Mouse (Mus musculus) forebrain, embryonic 13.5 days (tissue): ENCODE results near the gene Olfr1415. TPM values are rescaled to one million over a fixed set of nuclear protein-coding genes. Genes with fewer than 3 reads are reported as not detected.
"Not testable (repeated sequence)": the region's sequence is repeated elsewhere in the genome, so short reads cannot be mapped to it uniquely, and the experiment has no call there.

ENCODE experiments used
- ATAC-seq: fragments of 200-750 bp; cut with Nextera tagmentation; 2 replicates; pipeline ENCODE4 v1.8.0; 2017
- H3K27ac ChIP-seq: fragments of 300-500 bp; sonication (generic); 2 replicates; pipeline ENCODE4 v1.5.1; 2015; ENCODE audit warnings: inconsistent platforms, mild to moderate bottlenecking, moderate library complexity
- H3K27me3 ChIP-seq: fragments of 300-500 bp; sonication (generic); 2 replicates; pipeline ENCODE4 v1.6.1; 2015; ENCODE audit warnings: mild to moderate bottlenecking, inconsistent platforms
- H3K36me3 ChIP-seq: fragments of 300-500 bp; sonication (generic); 2 replicates; pipeline ENCODE4 v1.6.1; 2015; ENCODE audit warnings: mild to moderate bottlenecking, inconsistent platforms; ENCODE audit not compliant: poor library complexity, severe bottlenecking
- H3K4me1 ChIP-seq: fragments of 300-500 bp; sonication (generic); 2 replicates; pipeline ENCODE4 v1.6.1; 2015; ENCODE audit warnings: inconsistent platforms
- H3K4me2 ChIP-seq: fragments of 300-500 bp; sonication (generic); 2 replicates; pipeline ENCODE4 v1.6.1; 2015; ENCODE audit warnings: inconsistent platforms, mild to moderate bottlenecking, moderate library complexity
- H3K4me3 ChIP-seq: fragments of 300-500 bp; sonication (generic); 2 replicates; pipeline ENCODE4 v1.5.1; 2015; ENCODE audit warnings: mild to moderate bottlenecking, inconsistent platforms
- H3K9ac ChIP-seq: fragments of 300-500 bp; sonication (generic); 2 replicates; pipeline ENCODE4 v1.6.1; 2015; ENCODE audit warnings: mild to moderate bottlenecking, inconsistent platforms
- H3K9me3 ChIP-seq: fragments of 300-500 bp; sonication (generic); replicated peaks from 2 replicates; pipeline ENCODE4 v1.6.1; 2016; ENCODE audit warnings: inconsistent platforms
- WGBS: fragments of 180-500 bp; shearing (Covaris S2); methylation state at CpG from one replicate; pipeline ENCODE4 v1.1.7; 2015; 5-methylcytosine and 5-hydroxymethylcytosine counted together
- polyA plus RNA-seq: library from polyadenylated mRNA; unstranded; fragments of >200 nt; fragmentation: Nextera tagmentation; extraction: Ambion mirVana; gene quantifications from 2 replicates; pipeline ENCODE4 v1.2.1, GENCODE M21; 2015

The Olfr1415 gene
- polyA plus RNA-seq: not detected in 2 replicates

- Histone ChIP-seq H3K4me2 (no peak within 1 kb of the TSS), H3K9me3 (no peaks in the 10 kb centered on the region), H3K4me3 (no peak within 1 kb of the TSS), H3K4me1 (no peaks in the 10 kb centered on the region), H3K27ac (no peak within 1 kb of the TSS), H3K36me3 (no peaks in the 10 kb centered on the region), H3K9ac (no peak within 1 kb of the TSS), H3K27me3 (no peaks in the 10 kb centered on the region)
- WGBS: 82% methylated on average over 2 of the region's 2 CpGs
- ATAC-seq: no peak
These were observed at the start of gene Olfr1415 for GRCm38 (mm10) chr1:92496001-92496400. Olfr1415 (minus strand) TSS chr1:92496101.

GRCm38 (mm10) chr1:92539071-92539470, 43.2 kb upstream of the Olfr1415 start:
- Histone ChIP-seq H3K4me2 (no peak overlapping the region), H3K36me3 (no peaks in the 10 kb centered on the region), H3K4me1 (no peaks in the 10 kb centered on the region), H3K9ac (no peak overlapping the region), H3K27ac (no peak overlapping the region), H3K27me3 (0 out of 2 replicates have a peak, but pooled peaks cover 2% of the 10 kb centered on the region), H3K9me3 (0 out of 2 replicates have a peak, but pooled peaks cover 2% of the 10 kb centered on the region), H3K4me3 (no peak overlapping the region)
- 42% methylated on average over 2 of the region's 2 CpGs for WGBS
- ATAC-seq: no peak

GRCm38 (mm10) chr1:92536972-92537371, 41.1 kb upstream of the Olfr1415 start:
- Histone ChIP-seq H3K9me3 (0 out of 2 replicates have a peak, but pooled peaks cover 2% of the 10 kb centered on the region), H3K9ac (no peak overlapping the region), H3K27me3 (0 out of 2 replicates have a peak, but pooled peaks cover 2% of the 10 kb centered on the region), H3K36me3 (no peaks in the 10 kb centered on the region), H3K27ac (no peak overlapping the region), H3K4me1 (no peaks in the 10 kb centered on the region), H3K4me2 (no peak overlapping the region), H3K4me3 (no peak overlapping the region)
- 36% methylated on average over 5 of the region's 5 CpGs for WGBS
- no peak for ATAC-seq

- Histone ChIP-seq H3K9ac (no peak overlapping the region), H3K9me3 (no peaks in the 10 kb centered on the region), H3K4me1 (no peaks in the 10 kb centered on the region), H3K27me3 (no peaks in the 10 kb centered on the region; the same call in 1 of the 2 replicates), H3K4me2 (no peak overlapping the region), H3K27ac (no peak overlapping the region), H3K4me3 (no peak overlapping the region), H3K36me3 (no peaks in the 10 kb centered on the region)
- 80% methylated on average over 3 of the region's 3 CpGs for WGBS
- no peak for ATAC-seq
These were observed 27.9 kb upstream of the Olfr1415 start for GRCm38 (mm10) chr1:92523764-92524163.

- ATAC-seq: peak; percentile 58
- 16% methylated on average over 10 of the region's 10 CpGs for WGBS
- Histone ChIP-seq H3K36me3 (no peaks in the 10 kb centered on the region), H3K27ac (no peak overlapping the region), H3K4me1 (no peaks in the 10 kb centered on the region), H3K9ac (no peak overlapping the region), H3K4me3 (no peak overlapping the region), H3K4me2 (no peak overlapping the region), H3K27me3 (no peaks in the 10 kb centered on the region; the same call in 1 of the 2 replicates), H3K9me3 (no peaks in the 10 kb centered on the region)
These were observed 25.5 kb upstream of the Olfr1415 start for GRCm38 (mm10) chr1:92521376-92521775.

GRCm38 (mm10) chr1:92519046-92519445, 23.1 kb upstream of the Olfr1415 start:
- no peaks in the 10 kb centered on the region for H3K4me1 ChIP-seq
- ATAC-seq: no peak
- H3K27ac ChIP-seq: no peak overlapping the region
- H3K4me2 ChIP-seq: no peak overlapping the region
- no peak overlapping the region for H3K9ac ChIP-seq
- no peaks in the 10 kb centered on the region for H3K9me3 ChIP-seq
- peaks cover under 1% of the 10 kb centered on the region; the same call in 1 of the 2 replicates for H3K27me3 ChIP-seq
- H3K4me3 ChIP-seq: no peak overlapping the region
- H3K36me3 ChIP-seq: no peaks in the 10 kb centered on the region
- 90% methylated on average over 6 of the region's 6 CpGs for WGBS

- H3K4me3 ChIP-seq: no peak within 1 kb of the TSS
- H3K9me3 ChIP-seq: no peaks in the 10 kb centered on the region
- 86% methylated on average over 3 of the region's 3 CpGs for WGBS
- H3K27ac ChIP-seq: no peak within 1 kb of the TSS
- no peak within 1 kb of the TSS for H3K9ac ChIP-seq
- no peak within 1 kb of the TSS for H3K4me2 ChIP-seq
- H3K4me1 ChIP-seq: no peaks in the 10 kb centered on the region
- H3K27me3 ChIP-seq: peaks cover 3% of the 10 kb centered on the region; the same call in 1 of the 2 replicates
- ATAC-seq: no peak
- H3K36me3 ChIP-seq: no peaks in the 10 kb centered on the region
These were observed 22.7 kb upstream of the Olfr1415 start, which contains the start of gene Olfr1414 for GRCm38 (mm10) chr1:92518561-92518960. Olfr1414 (minus strand) TSS chr1:92518661.

- no peaks in the 10 kb centered on the region for H3K36me3 ChIP-seq
- no peak for ATAC-seq
- 85% methylated on average over 11 of the region's 11 CpGs for WGBS
- peaks cover 3% of the 10 kb centered on the region; the same call in 1 of the 2 replicates for H3K27me3 ChIP-seq
- no peak overlapping the region for H3K4me3 ChIP-seq
- H3K9me3 ChIP-seq: no peaks in the 10 kb centered on the region
- no peaks in the 10 kb centered on the region for H3K4me1 ChIP-seq
- H3K9ac ChIP-seq: no peak overlapping the region
- H3K27ac ChIP-seq: no peak overlapping the region
- no peak overlapping the region for H3K4me2 ChIP-seq
These were observed 19.5 kb upstream of the Olfr1415 start for GRCm38 (mm10) chr1:92515390-92515789.

GRCm38 (mm10) chr1:92511646-92512045, 15.7 kb upstream of the Olfr1415 start:
- not testable (repeated sequence) for ATAC-seq, H3K36me3 ChIP-seq, H3K9me3 ChIP-seq, H3K4me1 ChIP-seq, H3K4me3 ChIP-seq, H3K27ac ChIP-seq, H3K9ac ChIP-seq, H3K27me3 ChIP-seq, H3K4me2 ChIP-seq
- 91% methylated on average over 5 of the region's 5 CpGs for WGBS

GRCm38 (mm10) chr1:92485013-92485412, 10.9 kb downstream of the Olfr1415 start, which contains the start of gene Olfr1416:
Olfr1416 (minus strand) TSS chr1:92485113.
- no peak within 1 kb of the TSS for H3K9ac ChIP-seq
- ATAC-seq: no peak

GRCm38 (mm10) chr1:92474066-92474578, 21.8 kb downstream of the Olfr1415 start:
- Histone ChIP-seq H3K9ac (peak overlapping the region; percentile 68), H3K27ac (no peak overlapping the region), H3K4me2 (peak overlapping the region; percentile 73), H3K4me3 (peak overlapping the region; percentile 88), H3K9me3 (no peaks in the 10 kb centered on the region), H3K4me1 (peaks cover 17% of the 10 kb centered on the region), H3K36me3 (peaks cover 19% of the 10 kb centered on the region), H3K27me3 (peaks cover 10% of the 10 kb centered on the region; the same call in 1 of the 2 replicates)
- WGBS: 6% methylated on average over 10 of the region's 10 CpGs
- ATAC-seq: peak; percentile 77

More at GRCm38 (mm10) chr1:92485013-92485412, 10.9 kb downstream of the Olfr1415 start, which contains the start of gene Olfr1416:
- no peaks in the 10 kb centered on the region for H3K4me1 ChIP-seq
- peaks cover 7% of the 10 kb centered on the region; the same call in 1 of the 2 replicates for H3K27me3 ChIP-seq
- no peak within 1 kb of the TSS for H3K4me3 ChIP-seq
- H3K4me2 ChIP-seq: no peak within 1 kb of the TSS
- no peaks in the 10 kb centered on the region for H3K36me3 ChIP-seq
- H3K27ac ChIP-seq: no peak within 1 kb of the TSS
- peaks cover 11% of the 10 kb centered on the region for H3K9me3 ChIP-seq

GRCm38 (mm10) chr1:92473165-92474041, 22.5 kb downstream of the Olfr1415 start, which contains the start of gene Ndufa10:
Ndufa10 (minus strand) TSS chr1:92473860.
- peak within 1 kb of the TSS; percentile 51; the same call in 1 of the 2 replicates for H3K27ac ChIP-seq
- ATAC-seq: peak; percentile 94
- under 1% methylated on average over 67 of the region's 67 CpGs for WGBS

More at GRCm38 (mm10) chr1:92473165-92474041, 22.5 kb downstream of the Olfr1415 start, which contains the start of gene Ndufa10:
- peaks cover 26% of the 10 kb centered on the region for H3K36me3 ChIP-seq
- H3K4me2 ChIP-seq: peak within 1 kb of the TSS; percentile 73
- H3K4me3 ChIP-seq: peak within 1 kb of the TSS; percentile 88
- peaks cover 17% of the 10 kb centered on the region for H3K4me1 ChIP-seq
- H3K27me3 ChIP-seq: peaks cover 10% of the 10 kb centered on the region; the same call in 1 of the 2 replicates
- no peaks in the 10 kb centered on the region for H3K9me3 ChIP-seq
- peak within 1 kb of the TSS; percentile 94 for H3K9ac ChIP-seq
